Comparison of ENCODE assay signal across 8 mouse cellular contexts in genomic region chrX:109011611-109012185, GRCm38 (mm10). TPM values are rescaled to one million over a fixed set of nuclear protein-coding genes. Genes with fewer than 3 reads are reported as not detected.
DNase-seq lines count a peak whose midpoint lies in the region; ATAC-seq and TF ChIP-seq lines count a peak whose summit lies in the region.

No protein-coding gene starts in this region.

- no peak overlapping the region for H3K27ac ChIP-seq in layer of hippocampus, adult 2 months
- no peak overlapping the region for H3K27ac ChIP-seq in bone marrow macrophage, adult 2 months (ENCODE audit: insufficient read depth, low read depth, low read length)
- H3K27ac ChIP-seq in lung, postnatal 0 days (ENCODE audit: low read length), result peak overlapping the region; percentile 68; the same call in 1 of the 2 replicates

- H3K9ac ChIP-seq in lung, postnatal 0 days (replicated peaks; ENCODE audit: low read depth), result no peak overlapping the region

- TF ChIP-seq EP300 in lung, postnatal 0 days (IDR thresholded peaks at IDR 0.05), result no peak

- TF ChIP-seq CTCF in layer of hippocampus, adult 2 months (conservative IDR thresholded peaks at IDR 0.05), result no peak
- TF ChIP-seq CTCF in bone marrow macrophage, adult 2 months (IDR thresholded peaks at IDR 0.05; ENCODE audit: low read depth, low read length), result no peak
- no peak for TF ChIP-seq CTCF in lung, postnatal 0 days (IDR thresholded peaks at IDR 0.05)

- H3K4me1 ChIP-seq in bone marrow macrophage, adult 2 months (ENCODE audit: control insufficient read depth, insufficient read depth, low read length), result no peaks in the 10 kb centered on the region
- no peaks in the 10 kb centered on the region for H3K4me1 ChIP-seq in lung, postnatal 0 days (ENCODE audit: insufficient read depth, low read depth, low read length)

- peak overlapping the region; percentile 70 for H3K4me3 ChIP-seq in layer of hippocampus, adult 2 months
- peak overlapping the region; percentile 72 for H3K4me3 ChIP-seq in bone marrow macrophage, adult 2 months (ENCODE audit: insufficient read depth, low read length)
- H3K4me3 ChIP-seq in lung, postnatal 0 days (ENCODE audit: low read depth, low read length), result peak overlapping the region; percentile 52

- no peak for ATAC-seq in lung, postnatal 0 days

- DNase-seq in layer of hippocampus, adult 2 months (ENCODE audit: low spot score in 2 of 2), result no peak
- no peak for DNase-seq in layer of hippocampus, adult 9-11 months
- DNase-seq in gonadal fat pad, adult 2 months (ENCODE audit: low read depth), result peak; percentile 5
- DNase-seq in kidney, adult 8-10 months, result peak; percentile 10 to 13
- DNase-seq in lung, postnatal 0 days (ENCODE audit: low spot score), result peak; percentile 40
- DNase-seq in splenic B cell, adult 2 months (ENCODE audit: low read depth, low spot score), result peak; percentile 40
- no peak for DNase-seq in urinary bladder, postnatal 4 days (ENCODE audit: low spot score in 2 of 2)

- H3K9me3 ChIP-seq in lung, postnatal 0 days (ENCODE audit: low read length), result no peaks in the 10 kb centered on the region

- no peak for TF ChIP-seq POLR2A in bone marrow macrophage, adult 2 months (IDR thresholded peaks at IDR 0.05; ENCODE audit: borderline replicate concordance, low read depth, low read length)

- 20% methylated on average over 13 of the region's 13 CpGs for WGBS in lung, postnatal 0 days

- H3K36me3 ChIP-seq in lung, postnatal 0 days (ENCODE audit: insufficient read depth, low read length), result no peaks in the 10 kb centered on the region
- no peaks in the 10 kb centered on the region for H3K36me3 ChIP-seq in splenic B cell, adult 2 months (ENCODE audit: control insufficient read depth, insufficient read depth, low read length, poor library complexity, severe bottlenecking)

- peak overlapping the region; percentile 54 for H3K4me2 ChIP-seq in lung, postnatal 0 days (replicated peaks; ENCODE audit: low read depth, low read length)

- no peaks in the 10 kb centered on the region for H3K27me3 ChIP-seq in lung, postnatal 0 days (replicated peaks; ENCODE audit: insufficient read depth, low read length)
- no peaks in the 10 kb centered on the region for H3K27me3 ChIP-seq in splenic B cell, adult 2 months (ENCODE audit: control insufficient read depth, insufficient read depth, low read length, poor library complexity, severe bottlenecking)

RNA-seq across cellular contexts. Expression of gene Hmgn5, which starts 1.5 kb away (rescaled TPM):
- 10 to 100 TPM in 1 of 2 experiments, 1 to 10 TPM in 1; 9.1 to 10.4 TPM for total RNA-seq in layer of hippocampus, adult 2 months (2021)
- polyA plus RNA-seq in bone marrow macrophage, adult 2 months (2012; ENCODE audit: insufficient read depth, insufficient read length, missing spikeins), result 17.6 and 17.8 TPM in 2 replicates
- 1.1 and 1.5 TPM in 2 replicates for polyA plus RNA-seq in gonadal fat pad, adult 2 months (2012; rRNA removed)
- polyA plus RNA-seq in lung, postnatal 0 days (2015; fragmentation: Nextera tagmentation; extraction: Ambion mirVana), result 16.9 and 17.6 TPM in 2 replicates

Comparison
In these comparisons a context has a peak if more than half of its experiments do, and no peak if none do; other contexts are left out.
1. DNase-seq: peak in gonadal fat pad, adult 2 months (single experiment), kidney, adult 8-10 months (2 of 2), lung, postnatal 0 days (single experiment) and splenic B cell, adult 2 months (single experiment); none in layer of hippocampus, adult 2 months (0 of 2), layer of hippocampus, adult 9-11 months (single experiment) and urinary bladder, postnatal 4 days (0 of 2).
2. Peak in every context shown above with its lines, with median percentiles within 50 percentile points of each other: H3K4me3 ChIP-seq.